Mouse (Mus musculus) lung, adult 2 months (tissue): ENCODE results near the gene Serping1. TPM values are rescaled to one million over a fixed set of nuclear protein-coding genes. Genes with fewer than 3 reads are reported as not detected.
A peak's percentile ranks its signal among the peaks of the same experiment; 100 is the strongest.

ENCODE experiments used
- DNase-seq: peaks from one replicate; pipeline ENCODE4 v3.0.0; 2022
- H3K4me1 ChIP-seq: fragments of 200-500 bp; 2 replicates; pipeline ENCODE4 v1.6.1; 2011; ENCODE audit warnings: low read length; ENCODE audit not compliant: control insufficient read depth, insufficient read depth
- H3K4me3 ChIP-seq: fragments of 200-500 bp; replicated peaks from 2 replicates; pipeline ENCODE3; 2011; ENCODE audit warnings: low read depth, mild to moderate bottlenecking, control low read depth, low read length; ENCODE audit errors: extremely low read depth
- CTCF ChIP-seq: fragments of 200-500 bp; IDR thresholded peaks from 2 replicates; pipeline ENCODE4 v1.5.1; 2011; ENCODE audit warnings: mild to moderate bottlenecking, low read length, control low read depth; ENCODE audit not compliant: insufficient read depth
- POLR2A ChIP-seq: fragments of 200-500 bp; IDR thresholded peaks from 2 replicates; pipeline ENCODE4 v1.6.1; 2011; ENCODE audit warnings: low read depth, mild to moderate bottlenecking, control low read depth, low read length, borderline replicate concordance; ENCODE audit errors: extremely low read depth
- WGBS: fragments of 180-500 bp; shearing (Covaris S2); methylation state at CpG from one replicate; pipeline ENCODE4 v1.1.7; 2018; 5-methylcytosine and 5-hydroxymethylcytosine counted together
- polyA plus RNA-seq: library from polyadenylated mRNA; depleted of rRNA; stranded (reverse); fragments of >200 nt; gene quantifications from 2 replicates; pipeline ENCODE4 v1.2.3, GENCODE M21; 2012; rRNA removed

Serping1 gene
- polyA plus RNA-seq, 1 experiment: 853 TPM

DNA sequence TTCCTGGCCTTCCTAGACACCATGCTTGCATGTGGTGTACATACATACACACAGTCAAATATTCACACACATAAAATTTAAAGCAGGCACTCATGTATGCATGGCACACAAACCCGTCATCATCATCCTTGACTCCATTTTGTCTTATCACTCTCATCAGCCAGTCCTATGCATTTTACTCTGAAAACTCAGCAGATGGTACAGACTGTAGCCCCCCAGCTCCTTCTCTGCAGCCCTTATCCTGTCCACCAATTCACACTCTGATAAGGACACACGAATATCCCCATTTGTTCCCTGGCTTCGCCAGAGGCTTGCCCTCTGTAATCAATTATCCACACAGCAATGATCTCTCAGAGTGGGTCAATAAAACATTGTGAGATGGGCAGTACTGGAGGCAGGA lies 54.1 kb downstream of the Serping1 start:
- no peak overlapping the region for H3K4me3 ChIP-seq
- TF ChIP-seq POLR2A: no peak
- TF ChIP-seq CTCF: no peak
- WGBS: 89% methylated on average over 3 of the region's 3 CpGs
- DNase-seq: no peak
- no peaks in the 10 kb centered on the region for H3K4me1 ChIP-seq

DNA sequence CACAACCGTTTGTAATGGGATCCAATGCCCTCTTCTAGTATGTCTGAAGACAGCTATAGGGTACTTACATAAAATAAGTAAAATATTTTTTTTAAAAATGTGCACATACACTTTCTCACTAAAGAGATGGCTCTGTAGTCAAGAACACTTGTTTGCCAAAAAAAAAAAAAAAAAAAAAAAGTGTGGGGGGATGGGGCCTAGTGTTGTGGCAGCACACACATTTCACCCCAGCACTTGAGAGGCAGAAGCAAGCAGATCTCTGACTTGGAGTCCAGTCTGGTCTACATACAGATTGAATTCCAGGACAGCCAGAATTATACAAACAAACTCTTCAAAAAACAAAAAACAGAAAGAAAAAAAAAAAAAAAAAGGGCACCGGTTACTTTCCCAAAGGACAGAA lies 54.5 kb downstream of the Serping1 start:
- Histone ChIP-seq H3K4me3 (no peak overlapping the region), H3K4me1 (no peaks in the 10 kb centered on the region)
- DNase-seq: no peak
- 86% methylated on average over 2 of the region's 2 CpGs for WGBS
- TF ChIP-seq CTCF: no peak
- TF ChIP-seq POLR2A: no peak

DNA sequence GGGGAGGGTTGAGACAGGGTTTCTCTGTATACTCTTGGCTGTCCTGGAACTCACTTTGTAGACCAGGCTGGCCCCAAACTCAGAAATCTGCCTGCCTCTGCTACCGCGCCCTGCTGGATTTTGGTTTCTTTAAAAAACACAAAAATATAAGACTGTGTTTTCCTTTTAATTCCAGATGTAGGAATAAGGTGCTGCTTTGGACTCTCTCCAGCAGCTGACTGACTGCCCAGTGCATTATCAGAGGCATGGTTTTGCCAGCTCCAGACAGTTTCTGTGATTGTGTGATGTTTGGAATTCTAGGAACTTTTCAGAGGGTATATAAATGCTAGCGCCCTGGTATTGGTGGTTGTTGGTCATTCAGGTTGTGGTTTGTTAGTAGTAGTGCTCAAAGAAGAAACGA lies 57.9 kb downstream of the Serping1 start:
- TF ChIP-seq POLR2A (no peak), CTCF (no peak)
- 92% methylated on average over 4 of the region's 4 CpGs for WGBS

DNA sequence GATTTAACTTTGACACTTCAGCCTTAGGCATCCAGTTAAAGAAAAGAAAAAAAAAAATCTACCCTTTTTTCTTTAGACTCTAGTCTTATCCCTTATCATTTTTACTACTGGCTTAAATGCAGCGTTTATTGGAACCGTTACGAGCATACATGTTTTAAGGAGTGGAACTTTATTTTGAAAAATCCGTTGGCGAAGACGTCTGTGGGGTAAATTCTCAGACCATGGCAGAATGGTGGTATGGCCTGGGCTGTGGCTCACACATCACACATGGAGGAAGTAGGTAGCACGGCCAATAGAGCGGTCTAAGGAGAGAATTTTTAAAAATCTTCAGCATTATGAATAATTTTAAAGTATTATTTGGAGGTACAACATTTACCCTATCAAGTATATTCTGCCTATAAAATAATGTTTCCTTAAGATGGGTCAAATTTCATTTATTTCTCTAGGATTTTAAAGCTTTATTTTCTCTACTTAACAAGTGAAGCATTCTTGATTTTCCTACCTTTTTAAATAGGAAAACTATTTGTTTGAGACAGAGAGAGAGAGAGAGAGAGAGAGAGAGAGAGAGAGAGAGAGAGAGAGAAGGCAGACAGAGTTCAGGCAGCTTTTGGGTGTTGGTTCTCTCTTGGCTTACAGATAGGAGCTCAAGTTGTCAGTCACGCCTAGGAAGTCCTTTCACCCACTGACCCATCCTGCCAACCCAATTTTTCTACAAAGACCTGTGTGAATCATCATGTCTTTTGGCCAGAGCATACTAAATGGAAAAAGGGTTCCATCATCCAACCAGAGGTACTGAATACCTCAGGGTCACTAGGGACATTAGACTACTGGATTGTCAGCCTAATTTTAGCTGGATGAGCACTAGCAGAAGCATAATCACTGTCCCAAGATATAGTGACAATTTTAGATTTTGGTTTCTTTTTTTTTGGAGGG lies 58.6 kb downstream of the Serping1 start:
- Histone ChIP-seq H3K4me1 (peaks cover 5% of the 10 kb centered on the region), H3K4me3 (no peak overlapping the region)
- DNase-seq: no peak
- 18% methylated on average over 9 of the region's 9 CpGs for WGBS
- no peak for TF ChIP-seq POLR2A
- no peak for TF ChIP-seq CTCF

More for the DNA sequence above, 57.9 kb downstream of the Serping1 start:
- Histone ChIP-seq H3K4me3 (no peak overlapping the region), H3K4me1 (peaks cover 5% of the 10 kb centered on the region)
- DNase-seq: no peak

DNA sequence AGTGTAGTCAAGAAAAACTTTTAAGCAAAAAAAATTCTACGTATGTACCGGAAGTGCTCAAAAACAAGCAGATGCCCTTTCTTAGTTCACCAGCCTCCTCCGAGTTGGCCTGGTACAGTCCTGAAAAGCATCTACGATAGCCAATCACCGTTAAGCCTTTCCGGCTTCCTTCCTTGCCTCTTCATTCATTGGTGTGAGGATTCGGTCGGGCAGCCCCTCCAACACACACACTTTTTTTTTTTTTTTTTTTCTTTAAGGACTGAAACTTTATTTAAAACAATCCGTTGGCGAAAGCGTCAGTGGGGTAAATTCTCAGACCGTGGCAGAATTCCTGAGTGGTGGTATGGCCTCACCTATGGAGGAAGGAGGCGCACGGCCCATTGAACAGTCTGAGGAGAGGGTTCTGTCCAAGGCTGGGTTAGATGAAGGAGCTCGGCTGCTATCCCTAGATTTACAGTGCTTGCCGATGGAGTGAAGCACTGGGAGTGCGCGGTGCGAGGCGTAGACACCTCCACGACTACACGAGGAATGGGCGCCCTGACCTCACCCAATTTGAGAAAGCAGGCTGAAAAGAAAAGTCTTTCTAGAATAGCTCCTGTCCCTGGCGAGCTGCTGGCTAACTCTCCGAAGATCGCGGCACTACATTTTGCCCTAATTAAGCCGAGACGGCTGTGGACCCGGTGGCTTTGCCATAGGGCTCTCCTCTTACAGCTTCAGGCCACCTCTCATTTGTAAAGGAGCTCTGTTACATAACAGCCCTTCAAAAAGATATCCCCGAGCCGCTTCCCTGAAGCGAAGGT lies 59.5 kb downstream of the Serping1 start:
- Histone ChIP-seq H3K4me1 (peaks cover 5% of the 10 kb centered on the region), H3K4me3 (peak overlapping the region; percentile 88)
- peak; percentile 78 for DNase-seq
- WGBS: under 1% methylated on average over 33 of the region's 33 CpGs
- peak; percentile 51; the same call in 1 of the 2 replicates for TF ChIP-seq POLR2A
- TF ChIP-seq CTCF: no peak

Other genes starting within 250 kb of the Serping1 start
- gene Ctnnd1, start 124.7 kb downstream of the Serping1 start, polyA plus RNA-seq: 86.2 and 130 TPM in 2 replicates
- 0.05 TPM in 1 of 2 replicates, not detected in the other for gene Btbd18, start 116.4 kb downstream of the Serping1 start, polyA plus RNA-seq
- 40.4 and 51.7 TPM in 2 replicates for gene Selenoh, start 104.7 kb downstream of the Serping1 start, polyA plus RNA-seq
- not detected in 2 replicates for gene Gm28635, start 97.4 kb downstream of the Serping1 start, polyA plus RNA-seq
- 6.9 and 8.9 TPM in 2 replicates for gene Med19, start 97.0 kb downstream of the Serping1 start, polyA plus RNA-seq
- 41.8 and 57.7 TPM in 2 replicates for gene Tmx2, start 96.3 kb downstream of the Serping1 start, polyA plus RNA-seq
- 34.6 and 41.4 TPM in 2 replicates for gene Zdhhc5, start 60.3 kb downstream of the Serping1 start, polyA plus RNA-seq
- gene Clp1, start 48.1 kb downstream of the Serping1 start, polyA plus RNA-seq: 6.0 and 10.3 TPM in 2 replicates
- gene Ypel4, start 41.4 kb downstream of the Serping1 start, polyA plus RNA-seq: 1.6 and 2.0 TPM in 2 replicates
- 1.8 and 4.1 TPM in 2 replicates for gene Gm19426, start 31.8 kb downstream of the Serping1 start, polyA plus RNA-seq
- 45.0 and 47.0 TPM in 2 replicates for gene Ube2l6, start 23.4 kb upstream of the Serping1 start, polyA plus RNA-seq
- 3.5 TPM in 1 of 2 replicates, not detected in the other for gene Smtnl1, start 47.2 kb upstream of the Serping1 start, polyA plus RNA-seq
- 20.2 and 25.1 TPM in 2 replicates for gene Timm10, start 51.6 kb upstream of the Serping1 start, polyA plus RNA-seq
- gene Slc43a1, start 63.4 kb upstream of the Serping1 start, polyA plus RNA-seq: 3.9 and 7.5 TPM in 2 replicates
- 2.7 and 9.7 TPM in 2 replicates for gene Rtn4rl2, start 111.3 kb upstream of the Serping1 start, polyA plus RNA-seq
- gene Slc43a3, start 161.1 kb upstream of the Serping1 start, polyA plus RNA-seq: 325 and 376 TPM in 2 replicates
- 0.15 and 1.2 TPM in 2 replicates for gene Prg2, start 205.0 kb upstream of the Serping1 start, polyA plus RNA-seq
- not detected in 2 replicates for gene Prg3, start 212.8 kb upstream of the Serping1 start, polyA plus RNA-seq